Mouse (Mus musculus): ENCODE measurements at regions not wholly inside any gene's neighbourhood (a gene's known extent, or its start where the extent isn't known, plus 50 kb on each side); places are given as distances from the start of the nearest gene placed in this dataset.

DNA sequence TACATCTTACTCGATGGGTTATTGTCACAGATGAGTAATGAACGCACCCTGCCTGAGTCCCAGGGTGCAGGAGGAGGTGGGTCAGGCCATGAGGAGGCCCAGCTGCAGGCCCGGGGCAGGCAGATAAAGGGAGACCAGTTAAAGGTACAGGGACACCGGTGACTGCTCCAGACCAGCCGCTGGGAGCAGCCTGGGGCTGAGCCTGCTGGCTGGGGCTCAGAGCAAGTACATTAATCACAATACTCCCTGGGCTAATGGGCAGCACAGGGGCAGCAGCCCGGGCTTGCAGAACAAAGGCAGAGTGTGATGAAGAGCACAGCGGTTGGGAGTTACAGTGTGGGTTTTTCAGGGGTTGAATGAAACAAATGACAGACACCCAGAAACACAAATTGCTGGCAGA, 154.4 kb upstream of the Rnf219 start:
- ATAC-seq (no peak), DNase-seq (ENCODE audit: low spot score) (no peak)
- no peak overlapping the region for H3K27ac ChIP-seq (ENCODE audit: low read length)
- H3K27me3 ChIP-seq (replicated peaks; ENCODE audit: insufficient read depth, low read length) = no peaks in the 10 kb centered on the region
- H3K4me2 ChIP-seq (replicated peaks; ENCODE audit: low read depth, low read length) = no peak overlapping the region
- no peak overlapping the region for H3K4me3 ChIP-seq (ENCODE audit: low read depth, low read length)
- WGBS = 14% methylated on average over 7 of the region's 7 CpGs
- no peaks in the 10 kb centered on the region for H3K36me3 ChIP-seq (ENCODE audit: insufficient read depth, low read length)
- TF ChIP-seq CTCF (IDR thresholded peaks at IDR 0.05) (no peak), EP300 (IDR thresholded peaks at IDR 0.05) (no peak)
- no peak overlapping the region for H3K9ac ChIP-seq (replicated peaks; ENCODE audit: low read depth)
- H3K9me3 ChIP-seq (ENCODE audit: low read length) = no peaks in the 10 kb centered on the region
- no peaks in the 10 kb centered on the region for H3K4me1 ChIP-seq (ENCODE audit: insufficient read depth, low read depth, low read length)

- Histone ChIP-seq H3K9ac (replicated peaks; ENCODE audit: low read depth) (no peak overlapping the region), H3K36me3 (ENCODE audit: insufficient read depth, low read length) (no peaks in the 10 kb centered on the region), H3K9me3 (ENCODE audit: low read length) (no peaks in the 10 kb centered on the region), H3K4me3 (ENCODE audit: low read depth, low read length) (no peak overlapping the region), H3K27ac (ENCODE audit: low read length) (no peak overlapping the region), H3K4me2 (replicated peaks; ENCODE audit: low read depth, low read length) (no peak overlapping the region), H3K27me3 (replicated peaks; ENCODE audit: insufficient read depth, low read length) (no peaks in the 10 kb centered on the region), H3K4me1 (ENCODE audit: insufficient read depth, low read depth, low read length) (no peaks in the 10 kb centered on the region)
- no peak for DNase-seq (ENCODE audit: low spot score)
- no peak for TF ChIP-seq EP300 (IDR thresholded peaks at IDR 0.05)
- no peak for TF ChIP-seq CTCF (IDR thresholded peaks at IDR 0.05)
- no peak for ATAC-seq
- 56% methylated on average over 1 of the region's 1 CpGs for WGBS
These were observed 139.3 kb upstream of the Rnf219 start for GRCm38 (mm10) chr14:104661696-104662095.

DNA sequence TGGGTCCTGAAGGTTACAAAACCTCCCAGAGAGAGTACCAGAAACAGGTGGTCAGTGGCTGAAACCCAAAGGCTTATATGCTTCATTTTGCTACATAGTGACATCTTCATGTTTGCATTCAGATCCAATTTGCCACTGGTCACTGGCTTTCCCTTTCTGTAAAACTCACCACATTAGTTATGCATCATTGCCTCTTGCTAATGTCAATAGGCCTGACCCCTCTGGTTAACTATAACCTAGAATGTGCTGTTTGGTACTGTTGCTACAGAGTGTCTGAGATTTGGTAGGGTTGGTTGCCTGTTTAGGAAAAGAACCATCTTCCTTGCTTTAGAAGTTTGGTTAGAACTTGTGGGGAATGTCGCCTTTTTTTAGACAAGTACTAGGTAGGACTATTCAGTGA, 136.3 kb upstream of the Rnf219 start:
- H3K27me3 ChIP-seq (replicated peaks; ENCODE audit: insufficient read depth, low read length) = no peaks in the 10 kb centered on the region
- H3K27ac ChIP-seq (ENCODE audit: low read length) = no peak overlapping the region
- ATAC-seq (no peak), DNase-seq (ENCODE audit: low spot score) (no peak)
- no peak overlapping the region for H3K4me3 ChIP-seq (ENCODE audit: low read depth, low read length)
- H3K36me3 ChIP-seq (ENCODE audit: insufficient read depth, low read length) = no peaks in the 10 kb centered on the region
- 92% methylated on average over 1 of the region's 1 CpGs for WGBS
- no peak overlapping the region for H3K9ac ChIP-seq (replicated peaks; ENCODE audit: low read depth)
- TF ChIP-seq EP300 (IDR thresholded peaks at IDR 0.05) (no peak), CTCF (IDR thresholded peaks at IDR 0.05) (no peak)
- no peaks in the 10 kb centered on the region for H3K9me3 ChIP-seq (ENCODE audit: low read length)
- no peak overlapping the region for H3K4me2 ChIP-seq (replicated peaks; ENCODE audit: low read depth, low read length)
- no peaks in the 10 kb centered on the region for H3K4me1 ChIP-seq (ENCODE audit: insufficient read depth, low read depth, low read length)

DNA sequence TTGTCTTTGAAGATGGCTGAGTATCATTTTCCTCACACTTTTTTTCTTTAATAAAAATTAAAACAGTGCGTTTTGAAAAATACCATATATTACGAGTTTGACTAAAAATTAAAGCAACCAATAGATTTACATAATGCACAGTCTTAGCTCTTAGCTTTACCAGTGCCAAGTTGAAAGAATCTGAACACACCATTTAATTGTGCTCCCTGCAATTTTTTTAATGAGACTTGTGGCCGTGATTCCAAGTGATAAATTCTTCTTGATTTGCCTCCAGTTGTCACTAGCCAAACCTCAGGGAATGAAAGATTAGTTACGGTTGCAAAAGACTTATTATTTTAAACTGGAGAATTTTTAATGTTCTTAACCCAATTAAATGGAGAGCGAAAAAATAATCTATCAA, 127.5 kb upstream of the Rnf219 start:
- ATAC-seq = no peak
- H3K27ac ChIP-seq (ENCODE audit: low read length) = no peak overlapping the region
- H3K9me3 ChIP-seq (ENCODE audit: low read length) = no peaks in the 10 kb centered on the region
- H3K9ac ChIP-seq (replicated peaks; ENCODE audit: low read depth) = no peak overlapping the region
- H3K36me3 ChIP-seq (ENCODE audit: insufficient read depth, low read length) = no peaks in the 10 kb centered on the region
- H3K4me3 ChIP-seq (ENCODE audit: low read depth, low read length) = no peak overlapping the region
- DNase-seq (ENCODE audit: low spot score) = no peak
- no peaks in the 10 kb centered on the region for H3K27me3 ChIP-seq (replicated peaks; ENCODE audit: insufficient read depth, low read length)
- H3K4me2 ChIP-seq (replicated peaks; ENCODE audit: low read depth, low read length) = no peak overlapping the region
- no peaks in the 10 kb centered on the region for H3K4me1 ChIP-seq (ENCODE audit: insufficient read depth, low read depth, low read length)
- 79% methylated on average over 5 of the region's 5 CpGs for WGBS
- TF ChIP-seq CTCF (IDR thresholded peaks at IDR 0.05) = no peak
- no peak for TF ChIP-seq EP300 (IDR thresholded peaks at IDR 0.05)

DNA sequence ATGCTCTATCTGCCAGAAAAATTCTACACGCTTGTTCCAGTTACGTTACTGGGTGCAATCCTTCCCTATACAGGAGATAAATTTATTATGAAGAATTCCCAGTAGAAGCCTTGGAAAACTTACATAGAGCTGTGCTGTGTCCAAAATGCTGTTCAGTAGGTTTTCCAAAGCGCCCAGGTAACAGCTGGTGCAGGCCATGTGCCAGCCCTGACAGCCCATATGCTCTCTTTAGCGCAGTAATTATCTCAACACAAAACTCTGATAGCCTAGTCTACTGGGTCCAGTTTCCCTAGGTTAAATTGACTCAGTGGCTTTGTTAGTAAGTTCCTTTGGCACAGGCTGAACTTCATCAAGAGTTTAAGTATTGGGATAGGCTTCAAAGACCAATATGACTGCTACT, 122.2 kb upstream of the Rnf219 start:
- no peak overlapping the region for H3K9ac ChIP-seq (replicated peaks; ENCODE audit: low read depth)
- H3K27ac ChIP-seq (ENCODE audit: low read length) = no peak overlapping the region
- DNase-seq (ENCODE audit: low spot score) (no peak), ATAC-seq (no peak)
- 84% methylated on average over 4 of the region's 4 CpGs for WGBS
- H3K4me3 ChIP-seq (ENCODE audit: low read depth, low read length) = no peak overlapping the region
- H3K9me3 ChIP-seq (ENCODE audit: low read length) = no peaks in the 10 kb centered on the region
- TF ChIP-seq EP300 (IDR thresholded peaks at IDR 0.05) (no peak), CTCF (IDR thresholded peaks at IDR 0.05) (no peak)
- H3K4me1 ChIP-seq (ENCODE audit: insufficient read depth, low read depth, low read length) = no peaks in the 10 kb centered on the region
- H3K27me3 ChIP-seq (replicated peaks; ENCODE audit: insufficient read depth, low read length) = no peaks in the 10 kb centered on the region
- H3K4me2 ChIP-seq (replicated peaks; ENCODE audit: low read depth, low read length) = no peak overlapping the region
- H3K36me3 ChIP-seq (ENCODE audit: insufficient read depth, low read length) = no peaks in the 10 kb centered on the region

DNA sequence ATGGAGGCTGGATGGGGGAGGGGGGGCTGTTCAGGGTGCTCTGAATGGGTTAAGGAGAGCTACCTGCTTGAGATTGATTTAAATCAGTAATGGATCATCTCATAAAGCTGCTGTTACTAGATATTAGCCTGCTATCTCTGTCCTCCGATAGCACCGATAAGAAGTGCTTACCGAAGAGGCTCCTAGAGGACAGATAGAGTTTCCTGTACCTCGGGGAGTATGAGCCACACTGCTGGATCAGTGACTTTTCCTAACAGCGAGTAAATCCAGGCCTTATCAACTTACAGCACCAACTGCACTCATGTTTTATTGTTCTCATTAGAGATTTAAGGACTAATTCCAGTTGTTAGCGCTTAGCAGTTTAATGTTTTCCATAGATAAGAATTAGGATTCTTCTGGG, 120.3 kb upstream of the Rnf219 start:
- ATAC-seq (no peak), DNase-seq (ENCODE audit: low spot score) (no peak)
- no peaks in the 10 kb centered on the region for H3K36me3 ChIP-seq (ENCODE audit: insufficient read depth, low read length)
- no peaks in the 10 kb centered on the region for H3K4me1 ChIP-seq (ENCODE audit: insufficient read depth, low read depth, low read length)
- no peaks in the 10 kb centered on the region for H3K9me3 ChIP-seq (ENCODE audit: low read length)
- H3K4me2 ChIP-seq (replicated peaks; ENCODE audit: low read depth, low read length) = no peak overlapping the region
- no peak overlapping the region for H3K4me3 ChIP-seq (ENCODE audit: low read depth, low read length)
- 45% methylated on average over 6 of the region's 6 CpGs for WGBS
- H3K27ac ChIP-seq (ENCODE audit: low read length) = no peak overlapping the region
- no peak overlapping the region for H3K9ac ChIP-seq (replicated peaks; ENCODE audit: low read depth)
- TF ChIP-seq EP300 (IDR thresholded peaks at IDR 0.05) (no peak), CTCF (IDR thresholded peaks at IDR 0.05) (no peak)
- no peaks in the 10 kb centered on the region for H3K27me3 ChIP-seq (replicated peaks; ENCODE audit: insufficient read depth, low read length)

GRCm38 (mm10) chr14:104639300-104639699, 116.9 kb upstream of the Rnf219 start:
- no peak overlapping the region for H3K4me2 ChIP-seq (replicated peaks; ENCODE audit: low read depth, low read length)
- H3K27ac ChIP-seq (ENCODE audit: low read length) = no peak overlapping the region
- no peaks in the 10 kb centered on the region for H3K4me1 ChIP-seq (ENCODE audit: insufficient read depth, low read depth, low read length)
- H3K9ac ChIP-seq (replicated peaks; ENCODE audit: low read depth) = no peak overlapping the region
- no peak for ATAC-seq
- no peaks in the 10 kb centered on the region for H3K9me3 ChIP-seq (ENCODE audit: low read length)
- H3K4me3 ChIP-seq (ENCODE audit: low read depth, low read length) = no peak overlapping the region
- no peak for TF ChIP-seq CTCF (IDR thresholded peaks at IDR 0.05)
- no peak for TF ChIP-seq EP300 (IDR thresholded peaks at IDR 0.05)
- DNase-seq (ENCODE audit: low spot score) = no peak
- H3K27me3 ChIP-seq (replicated peaks; ENCODE audit: insufficient read depth, low read length) = no peaks in the 10 kb centered on the region
- no peaks in the 10 kb centered on the region for H3K36me3 ChIP-seq (ENCODE audit: insufficient read depth, low read length)
- WGBS = 80% methylated on average over 7 of the region's 7 CpGs
